Mouse (Mus musculus): ENCODE data around the gene Cep126. TPM values are rescaled to one million over a fixed set of nuclear protein-coding genes. Genes with fewer than 3 reads are reported as not detected.

Cep126 gene
- 47.9 TPM for polyA plus RNA-seq (2014; fragmentation: Illumina TruSeq; extraction: RNeasy Lipid Tissue Mini Kit (QIAGEN cat#74804); ENCODE audit: low read depth, low replicate concordance)

DNA sequence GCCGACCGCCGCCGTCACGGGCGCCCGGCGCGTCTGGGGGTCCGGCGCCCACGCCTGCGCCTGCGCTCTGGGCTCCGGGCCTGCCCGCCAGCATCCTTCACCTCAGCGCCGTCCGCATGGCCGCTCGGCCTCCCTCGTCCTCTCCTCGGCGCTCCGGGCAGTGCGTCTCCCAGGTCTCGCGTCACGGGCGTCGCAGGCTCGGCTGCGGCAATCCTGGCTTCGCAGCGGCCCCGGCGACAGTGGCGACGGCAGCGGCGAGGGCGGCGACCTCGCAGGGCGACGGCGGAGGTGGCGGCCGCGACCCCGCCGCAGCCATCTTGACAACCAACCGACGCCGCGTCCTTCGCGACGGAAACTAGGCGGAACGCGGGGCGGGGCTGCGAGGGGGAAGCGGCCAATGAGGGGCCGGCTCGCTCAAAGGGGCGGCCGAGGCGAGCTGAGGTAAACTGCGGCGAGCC is at the start of gene Cep126:
Gene Cep126, minus strand, starts transcription at position 178 of the 458 bp plus-strand sequence.

DNA sequence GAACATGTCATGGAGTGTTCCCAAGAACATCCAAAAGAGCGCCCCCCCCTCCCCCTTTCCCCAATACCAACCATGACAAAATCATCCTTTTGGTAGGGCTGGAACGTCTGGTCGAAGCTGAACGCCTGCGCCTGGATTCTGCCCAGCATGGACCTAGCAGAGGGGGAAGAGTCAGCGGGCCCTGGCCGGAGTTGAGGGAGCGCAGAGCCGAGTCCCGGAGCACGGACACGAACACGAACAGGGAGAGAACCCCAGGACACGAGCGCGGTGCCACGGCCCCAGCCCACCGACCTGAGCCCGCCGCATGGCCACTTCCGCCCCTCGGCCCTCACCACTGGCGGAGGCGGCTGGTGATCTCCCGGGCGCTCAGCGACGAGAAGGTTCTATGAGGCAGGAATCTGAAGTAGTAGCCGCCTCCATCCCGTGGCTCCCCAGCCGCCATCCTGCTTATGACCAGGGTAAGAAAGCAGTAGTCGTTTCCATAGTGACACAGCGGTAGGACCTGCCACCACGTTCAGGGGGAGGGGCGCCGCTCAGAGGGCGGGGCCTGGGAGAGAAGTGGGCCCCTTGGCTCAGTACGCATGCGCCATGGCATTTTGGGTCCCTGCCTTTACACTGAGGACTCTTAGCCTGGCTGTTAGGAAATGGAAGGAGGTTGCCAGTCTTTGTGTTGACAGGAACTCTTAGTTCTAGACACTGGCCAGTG is 91.6 kb downstream of the Cep126 start, which contains the start of gene Cfap300:
Gene Cfap300, minus strand, starts transcription at position 486 of the 706 bp plus-strand sequence.

Other genes starting within 250 kb of the Cep126 start
- gene Yap1, start 129.7 kb downstream of the Cep126 start, polyA plus RNA-seq (2014; fragmentation: Illumina TruSeq; extraction: RNeasy Lipid Tissue Mini Kit (QIAGEN cat#74804); ENCODE audit: low read depth, low replicate concordance), result 104 TPM
- 13.9 TPM for gene Cfap300, start 91.5 kb downstream of the Cep126 start, polyA plus RNA-seq (2014; fragmentation: Illumina TruSeq; extraction: RNeasy Lipid Tissue Mini Kit (QIAGEN cat#74804); ENCODE audit: low read depth, low replicate concordance)